Mouse (Mus musculus) layer of hippocampus, postnatal 14 days (tissue): Measurements from ENCODE around the gene D17H6S53E. TPM values are rescaled to one million over a fixed set of nuclear protein-coding genes. Genes with fewer than 3 reads are reported as not detected.

ENCODE experiments used
- DNase-seq, 2 experiments: peaks; one replicate each; pipeline ENCODE4 v3.0.0; 2021 to 2022; ENCODE audit warnings: low spot score in 2 of 2, mixed read lengths in 1 of 2
- long read RNA-seq, 2 experiments: library from polyadenylated mRNA; stranded (forward); transcript quantifications; one replicate each; pipeline ENCODE4 v2.0.0; 2021
- total RNA-seq, 2 experiments: library from RNA; stranded (reverse); gene quantifications; 2 replicates each; pipeline ENCODE4 v1.2.3; 2021

Gene D17H6S53E
- total RNA-seq = 10 to 100 TPM; 20.8 to 26.1 TPM
- long read RNA-seq, experiment 1 = 0 reads
- long read RNA-seq, experiment 2, partial matches to known transcripts = 0 of 2 reads
- long read RNA-seq, experiment 2, other reads (novel, unspliced or antisense) = 2 of 2 reads

DNA sequence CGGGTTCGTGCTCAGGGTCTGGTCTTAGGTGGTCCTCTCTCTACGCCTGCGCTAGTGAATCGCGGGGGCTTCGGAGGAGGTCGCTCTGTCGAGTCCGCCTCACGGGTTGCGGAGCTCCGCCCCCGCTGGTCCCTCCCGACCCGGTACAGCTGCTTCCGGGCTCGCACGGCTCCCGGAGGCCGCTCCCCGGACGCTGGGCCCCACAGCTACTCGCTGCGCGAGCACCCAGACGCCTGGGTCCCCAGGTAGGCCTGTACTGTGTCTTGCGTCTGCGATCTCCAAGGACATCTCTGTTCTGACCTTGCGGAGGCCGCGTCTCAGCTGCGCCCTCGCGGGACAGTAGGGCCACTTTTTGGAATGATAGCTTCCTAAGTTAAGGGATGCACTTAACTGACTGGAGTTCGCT is at the start of gene D17H6S53E:
Gene D17H6S53E (plus strand): TSS at position 168 of the 406 bp plus-strand sequence.
- peak; percentile 68 to 70 for DNase-seq

DNA sequence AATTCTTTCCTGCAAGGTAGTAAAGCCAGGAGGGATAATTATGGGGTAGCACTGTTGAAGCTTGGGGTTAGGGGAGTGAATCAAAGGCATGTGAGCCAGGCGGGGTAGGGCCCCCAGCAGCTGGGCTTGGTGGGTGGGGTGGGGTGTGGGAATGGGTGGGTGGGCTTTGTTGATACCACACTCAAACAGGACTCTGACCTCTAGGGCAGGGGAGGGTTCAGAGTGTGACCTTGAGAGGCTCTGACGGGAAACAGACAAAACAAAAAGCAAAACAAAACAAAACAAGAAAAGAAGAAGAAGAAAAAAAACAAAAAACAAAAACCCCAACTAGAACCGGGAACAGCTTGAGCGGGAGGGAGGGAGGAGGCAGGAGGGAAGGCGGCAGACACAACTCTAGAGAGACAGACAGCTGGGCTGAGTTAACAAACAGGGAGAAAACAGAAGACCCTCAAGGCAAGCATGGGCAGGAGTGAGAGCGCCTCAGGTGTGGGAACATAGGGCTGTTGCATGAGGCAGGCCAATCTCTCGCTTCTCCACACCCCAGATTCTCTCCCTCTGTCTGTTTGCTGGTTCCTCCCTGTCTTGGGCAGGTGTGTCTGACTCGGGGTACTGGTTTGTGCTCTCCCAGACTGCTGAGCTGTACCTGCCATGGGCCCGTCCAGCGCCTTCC is 49.5 kb upstream of the D17H6S53E start, which contains the start of gene Ly6g6e:
Gene Ly6g6e (plus strand): TSS at position 396 of the 670 bp plus-strand sequence.
- DNase-seq = no peak

DNA sequence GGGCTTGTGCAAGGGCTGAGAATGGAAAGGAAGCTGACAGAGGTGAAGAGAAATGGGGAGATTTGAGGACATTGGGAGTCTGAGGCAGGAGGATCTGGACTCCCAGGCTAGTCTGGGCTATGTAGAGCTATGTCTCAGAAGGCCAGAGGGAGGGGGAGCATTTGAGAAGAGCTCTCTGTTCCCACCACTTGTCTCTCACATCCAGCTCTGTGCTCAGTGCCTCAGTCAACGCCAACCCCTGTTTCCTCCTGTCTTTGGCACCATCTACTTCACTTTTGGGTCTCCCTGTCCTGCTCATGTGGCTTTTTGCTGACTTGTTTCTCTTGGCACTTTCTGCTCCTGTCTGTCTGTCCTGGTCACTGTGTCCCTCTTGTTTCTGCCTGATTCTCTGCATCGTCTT is 48.9 kb upstream of the D17H6S53E start:
- no peak for DNase-seq

DNA sequence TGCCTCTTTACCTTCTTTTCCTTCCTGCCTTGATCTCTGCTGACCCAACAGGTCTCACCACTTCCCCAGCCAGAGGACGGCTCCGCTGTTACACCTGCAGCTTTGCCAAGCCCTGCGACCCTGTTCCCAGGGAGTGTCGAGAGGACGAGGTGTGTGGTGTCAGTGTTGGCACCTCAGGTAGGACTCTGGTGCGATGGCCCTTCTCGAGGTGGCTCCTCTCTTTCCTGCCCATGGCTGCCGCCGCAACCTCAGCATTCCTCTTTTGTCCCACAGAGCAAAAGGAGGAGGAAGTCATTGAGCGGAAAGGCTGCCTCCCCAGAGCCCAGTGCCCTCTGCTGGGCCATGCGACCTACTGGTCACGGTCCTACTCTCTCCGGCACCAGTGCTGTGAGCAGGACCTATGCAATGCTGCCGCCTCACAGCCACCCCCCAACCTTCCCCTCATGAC is 48.4 kb upstream of the D17H6S53E start, which contains the start of gene Ly6g6d:
Gene Ly6g6d (minus strand): TSS at position 280 of the 448 bp plus-strand sequence.
- no peak for DNase-seq

DNA sequence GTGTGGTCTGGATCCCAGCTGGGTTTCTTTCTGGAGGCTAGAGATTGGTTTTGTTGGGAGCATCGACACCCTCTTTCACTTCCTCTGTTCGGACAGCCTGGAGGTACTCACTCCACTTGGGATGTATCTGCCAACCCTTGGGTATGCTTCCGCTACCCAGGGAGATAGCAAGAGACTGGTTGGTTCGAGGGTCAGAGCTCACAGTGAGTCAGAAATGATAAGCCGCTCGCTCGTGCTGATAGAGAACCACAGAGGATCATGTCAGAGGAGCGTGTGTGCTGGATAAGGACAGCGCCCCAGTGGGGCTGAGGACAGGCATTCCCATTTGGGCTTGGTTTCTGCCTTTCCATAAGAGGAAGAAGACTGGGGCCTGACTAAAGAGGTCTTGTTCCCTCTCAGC is 46.4 kb upstream of the D17H6S53E start:
- no peak for DNase-seq

DNA sequence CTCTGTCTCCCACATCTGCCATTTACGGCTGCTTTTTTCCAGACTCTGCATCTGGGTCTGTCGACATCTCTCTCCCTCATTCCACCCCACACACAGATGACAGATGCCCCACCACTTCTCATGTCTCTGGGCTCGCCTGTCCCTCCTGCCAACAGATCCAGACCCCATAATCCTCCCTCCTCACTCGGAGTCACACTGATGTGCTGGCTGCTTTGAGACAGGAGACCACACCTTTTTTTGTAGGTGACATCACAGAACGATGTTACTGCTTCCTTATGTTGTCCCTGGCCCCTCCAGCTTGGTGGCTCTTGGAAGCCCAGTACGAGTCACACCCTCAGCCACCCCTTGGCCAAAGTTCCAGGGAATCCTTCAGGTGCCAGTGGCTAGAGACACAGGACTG is 45.9 kb upstream of the D17H6S53E start:
- no peak for DNase-seq

DNA sequence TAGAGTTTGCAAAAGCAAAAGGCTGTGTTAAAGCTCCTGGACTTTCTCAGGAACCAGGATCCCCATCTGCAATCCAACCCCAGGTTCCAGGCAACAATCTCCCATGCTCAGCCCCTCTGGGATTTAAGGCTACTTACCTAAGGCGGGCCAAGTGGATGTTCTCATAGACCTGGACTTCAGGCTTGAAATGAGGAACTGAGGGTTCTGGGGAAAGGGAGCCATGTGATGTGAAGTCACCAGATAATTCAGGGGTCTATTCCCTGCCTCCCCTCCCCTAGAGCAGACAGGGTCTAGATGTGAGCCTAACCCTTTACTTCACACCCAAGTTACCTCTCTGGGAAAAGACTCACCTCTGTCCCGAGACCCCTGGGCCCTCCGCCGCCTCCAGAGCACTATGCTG is 45.5 kb upstream of the D17H6S53E start:
- no peak for DNase-seq

DNA sequence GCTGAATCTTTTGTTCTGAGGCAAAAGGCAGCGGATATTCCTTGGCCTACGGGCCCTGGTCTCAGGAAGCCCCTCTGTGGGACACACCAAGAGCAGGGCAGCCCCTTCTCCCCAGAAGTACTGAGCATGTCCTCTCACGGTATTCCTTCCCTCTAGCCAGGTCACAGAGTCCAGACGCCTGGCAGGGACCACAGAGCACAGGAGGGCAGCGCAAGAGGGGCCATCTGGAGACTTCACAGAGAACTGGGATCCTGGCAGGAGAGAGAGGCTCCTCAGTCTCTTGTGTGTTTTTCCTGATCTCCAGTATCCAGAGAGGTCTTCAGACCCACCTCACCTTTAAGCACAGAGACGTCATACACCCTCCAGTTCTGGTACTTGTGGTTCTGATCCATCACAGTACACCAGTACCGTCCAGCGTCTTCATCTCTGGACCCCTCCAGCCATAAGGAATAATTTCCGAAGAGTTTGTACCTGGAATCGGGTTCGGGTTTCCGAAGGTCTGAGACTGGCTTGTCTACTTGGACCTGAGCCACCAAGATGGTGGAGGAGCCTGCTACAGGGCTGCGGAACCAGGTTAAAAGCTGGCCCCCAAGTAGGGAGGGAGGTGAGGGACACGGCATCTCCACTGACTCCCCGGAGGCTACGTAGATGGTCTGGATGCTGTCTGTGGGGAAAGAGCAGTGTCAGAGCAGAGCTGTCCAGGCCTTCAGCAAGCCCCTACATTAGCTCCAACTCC is 43.2 kb upstream of the D17H6S53E start:
- no peak for DNase-seq

DNA sequence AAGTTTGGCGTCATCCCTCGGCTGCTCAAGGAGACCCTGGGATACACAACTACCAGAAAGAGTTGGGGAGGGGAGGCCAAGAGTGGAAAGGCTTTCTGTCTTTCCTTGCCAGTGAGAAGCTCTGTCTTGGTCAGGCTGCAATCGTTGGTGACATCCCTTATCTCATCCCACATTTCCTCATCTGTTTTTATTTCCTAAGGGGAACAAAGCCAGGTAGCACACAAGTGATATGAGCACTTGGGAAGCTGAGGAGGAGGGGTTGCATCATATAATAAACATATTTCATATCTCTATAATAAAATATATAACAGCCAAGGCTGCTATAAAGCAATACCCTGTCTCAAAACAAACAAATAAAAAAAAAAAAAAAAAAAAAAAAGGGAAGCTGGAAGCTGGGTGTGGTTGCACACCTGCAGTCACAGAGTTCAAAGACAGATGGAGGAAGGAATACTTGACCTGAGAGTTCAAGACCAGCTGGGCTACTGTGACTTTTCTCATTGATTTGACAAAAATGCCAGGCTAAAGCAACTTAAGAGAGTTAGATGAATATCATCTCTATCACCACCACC is 42.2 kb upstream of the D17H6S53E start:
- DNase-seq = no peak

DNA sequence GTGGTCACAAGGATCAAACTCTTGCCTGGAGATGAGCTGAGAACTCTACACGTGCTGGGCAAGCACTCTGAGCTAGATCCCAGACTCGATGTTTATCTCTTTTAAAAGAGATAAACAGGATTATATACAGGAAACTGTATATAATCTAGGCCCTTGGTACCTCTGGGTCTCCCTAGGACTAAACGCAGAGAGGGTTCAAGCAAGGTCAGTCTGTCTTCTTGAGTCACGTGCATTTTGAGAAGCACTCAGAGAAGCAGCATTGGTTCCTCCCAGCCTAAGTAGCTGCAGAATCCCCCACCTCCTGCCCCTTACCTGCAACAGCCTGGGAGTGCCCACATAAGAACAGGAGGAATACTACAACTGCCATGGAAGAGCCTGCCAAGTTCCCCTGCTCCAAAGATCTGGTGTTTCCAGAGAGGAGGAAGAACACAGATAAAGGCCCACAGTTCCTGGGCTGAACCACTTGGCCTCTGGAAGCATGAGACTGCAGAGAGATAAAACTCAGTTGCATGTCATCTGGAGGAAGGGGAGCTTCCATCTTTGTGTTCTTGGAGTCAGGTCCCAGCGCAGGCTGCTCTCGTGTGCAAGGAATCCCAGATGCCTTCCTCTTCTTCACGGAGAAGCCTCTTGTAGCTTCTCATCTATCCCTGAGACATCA is 40.8 kb upstream of the D17H6S53E start, which contains the start of gene Ly6g6f:
Gene Ly6g6f (minus strand): TSS at position 403 of the 658 bp plus-strand sequence.
- no peak for DNase-seq

DNA sequence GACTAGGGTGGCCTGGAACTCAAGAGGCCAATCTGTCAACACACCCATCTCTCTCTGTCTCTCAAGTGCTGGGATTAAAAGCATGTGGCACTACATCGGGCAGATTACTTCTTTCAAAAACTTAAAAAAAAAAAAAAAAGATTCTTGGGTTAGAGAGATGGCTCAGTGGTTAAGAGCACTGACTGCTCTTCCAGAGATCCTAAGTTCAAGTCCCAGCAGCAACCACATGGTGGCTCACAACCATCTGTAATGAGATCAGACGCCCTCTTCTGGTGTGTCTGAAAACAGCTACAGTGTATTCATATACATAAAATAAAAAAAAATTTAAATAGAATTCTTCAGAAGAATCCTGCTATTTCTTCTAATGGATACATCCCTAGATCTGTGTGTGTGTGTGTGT is 38.0 kb upstream of the D17H6S53E start:
- no peak for DNase-seq

DNA sequence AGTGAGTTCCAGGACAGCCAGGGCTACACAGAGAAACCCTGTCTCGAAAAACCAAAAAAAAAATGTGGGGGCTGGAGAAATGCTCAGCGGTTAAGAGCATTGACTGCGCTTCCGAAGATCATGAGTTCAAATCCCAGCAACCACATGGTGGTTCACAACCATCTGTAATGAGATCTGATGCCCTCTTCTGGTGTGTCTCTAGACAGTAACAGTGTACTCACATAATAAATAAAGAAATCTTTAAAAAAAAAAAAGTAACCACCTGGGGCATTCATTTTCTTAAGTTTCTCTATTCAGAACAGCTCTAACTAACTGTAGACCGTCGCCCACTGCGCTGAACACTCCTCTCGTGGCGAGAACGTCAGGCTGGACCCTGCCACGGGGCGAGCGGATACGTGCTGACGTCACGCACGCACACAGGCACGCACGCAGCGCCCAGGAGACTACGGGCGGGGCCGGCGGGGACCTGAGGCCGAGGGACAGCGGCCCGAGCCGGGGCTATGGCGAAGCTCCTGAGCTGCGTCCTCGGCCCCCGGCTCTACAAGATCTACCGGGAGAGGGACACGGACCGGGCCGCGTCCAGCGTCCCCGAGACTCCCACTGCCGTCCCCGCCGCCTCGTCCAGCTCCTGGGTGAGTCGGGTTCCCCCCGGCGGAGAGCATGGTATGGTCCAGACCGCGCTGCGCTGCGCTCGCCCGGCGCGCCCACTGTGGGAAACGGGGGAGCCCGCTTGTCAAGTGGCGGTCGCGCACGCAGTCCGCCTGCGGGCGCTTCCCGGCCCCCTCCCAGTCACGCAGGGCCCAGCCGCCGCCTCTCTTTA is 37.1 kb upstream of the D17H6S53E start, which contains the start of gene Abhd16a:
Gene Abhd16a (plus strand): TSS at position 439 of the 820 bp plus-strand sequence.
- DNase-seq = peak; percentile 96 to 97

DNA sequence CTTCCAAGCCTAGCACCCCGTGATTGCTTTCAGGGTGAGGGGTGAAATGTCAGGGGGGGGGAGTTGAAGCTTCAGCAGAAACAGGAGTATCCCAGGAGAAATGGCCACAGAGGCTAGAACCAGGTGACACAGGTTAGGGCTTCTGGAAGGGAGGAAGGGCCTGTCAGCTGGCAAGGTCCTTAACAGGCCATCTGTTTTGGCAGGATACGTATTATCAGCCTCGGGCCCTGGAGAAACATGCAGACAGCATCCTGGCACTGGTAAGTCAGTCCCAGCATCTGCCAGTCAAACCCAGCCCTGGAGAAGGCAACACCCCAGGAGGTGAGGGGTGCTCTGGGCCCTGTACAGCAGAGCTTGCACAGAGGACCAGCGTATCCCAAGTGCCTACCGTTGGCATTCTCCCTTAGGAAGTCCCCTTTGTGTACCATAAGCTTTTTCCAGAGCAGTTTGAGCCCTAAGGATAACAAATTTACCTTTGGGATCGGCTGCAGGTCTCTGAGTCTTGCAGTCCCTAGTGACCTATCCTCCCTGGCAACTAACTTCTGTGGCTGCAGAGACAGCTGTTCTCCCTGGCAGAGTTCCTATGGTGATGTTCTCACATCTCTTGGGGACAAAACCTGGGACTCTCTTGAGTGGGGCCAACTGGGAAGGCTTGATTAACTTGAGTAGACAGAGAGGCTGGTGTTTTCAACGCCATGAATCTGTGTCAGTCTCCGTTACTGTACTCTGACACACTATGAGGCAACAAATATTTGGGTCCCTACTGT is 35.8 kb upstream of the D17H6S53E start:
- DNase-seq = peak in 1 of 2 experiments; percentile 27

DNA sequence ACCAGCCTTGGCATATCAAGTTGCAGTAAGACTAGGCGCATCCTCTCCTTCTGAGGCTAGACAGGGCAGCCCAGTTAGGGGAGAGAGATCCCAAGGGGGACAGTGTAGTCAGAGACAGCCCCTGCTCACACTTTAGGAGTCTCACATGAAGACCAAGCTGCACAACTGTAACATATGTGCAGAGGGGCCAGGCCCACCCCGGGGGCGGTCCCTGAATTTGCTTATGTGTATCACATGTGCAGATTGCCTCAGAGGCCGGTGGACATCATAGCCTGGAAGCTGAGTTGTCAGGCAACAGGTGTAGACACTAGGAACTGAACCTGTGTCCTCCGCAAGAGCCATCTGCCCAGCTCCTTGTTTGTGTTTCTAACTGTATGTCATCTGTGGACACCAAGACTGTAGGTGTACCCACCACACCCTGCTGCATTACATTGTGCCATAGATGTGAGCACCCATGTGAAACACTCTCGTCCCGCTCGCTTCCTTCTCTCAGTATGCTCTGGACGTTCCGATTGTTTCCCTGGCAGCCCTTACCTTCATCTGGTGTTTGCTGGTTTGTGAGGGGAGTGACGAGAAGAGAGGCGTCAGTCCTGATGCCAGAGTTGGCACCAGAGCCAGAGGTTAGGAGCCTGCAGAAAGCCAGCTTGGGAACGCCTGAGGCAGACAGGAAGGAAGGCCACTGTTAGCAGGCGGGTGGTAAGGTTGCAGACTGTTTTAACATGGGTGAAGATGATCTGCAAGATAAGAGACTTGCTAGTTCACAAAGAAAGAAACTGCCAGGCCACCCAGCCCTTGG is 33.6 kb upstream of the D17H6S53E start:
- DNase-seq = no peak

DNA sequence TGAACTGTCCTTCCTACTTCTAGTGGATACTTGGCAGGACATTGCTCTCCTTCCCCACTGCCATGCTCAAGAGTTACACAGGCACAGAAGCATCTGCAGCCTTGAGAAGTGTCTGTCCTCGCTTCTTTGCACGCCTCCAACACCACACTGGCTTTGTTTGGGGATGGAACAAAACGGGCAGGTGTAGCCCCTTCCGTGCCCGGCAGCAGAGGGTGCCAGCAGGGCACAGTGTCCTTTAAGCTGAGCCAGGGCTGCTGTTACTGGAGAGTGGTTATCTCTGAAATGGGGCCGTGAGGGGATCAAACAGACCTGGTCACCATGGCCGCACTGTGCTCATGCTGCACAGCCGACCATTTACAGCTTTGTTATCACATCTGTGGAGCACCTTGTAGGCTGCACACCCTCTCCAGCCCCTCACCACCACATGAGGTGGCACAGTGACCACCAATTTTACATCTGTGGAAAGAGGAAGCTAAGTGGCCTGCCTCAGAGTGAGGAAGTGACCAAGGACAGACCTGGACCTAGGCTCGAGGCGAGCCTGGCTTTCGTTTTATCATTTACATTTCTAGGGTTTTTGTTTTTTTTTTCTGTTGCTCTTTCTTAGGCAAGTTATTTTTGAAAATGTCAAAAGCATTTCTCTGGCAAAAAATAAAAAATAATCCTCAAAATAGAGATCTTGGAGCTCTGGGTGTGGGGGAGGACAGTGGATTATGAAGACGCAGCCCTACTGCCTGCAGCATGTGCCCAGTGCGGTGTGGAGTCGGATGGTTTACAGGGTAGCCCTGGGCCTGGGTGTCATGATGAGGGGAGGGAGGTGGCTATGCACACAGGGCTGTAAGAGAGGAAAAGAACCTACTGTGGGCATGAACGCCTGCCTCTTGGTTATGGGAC is 31.5 kb upstream of the D17H6S53E start:
- no peak for DNase-seq

DNA sequence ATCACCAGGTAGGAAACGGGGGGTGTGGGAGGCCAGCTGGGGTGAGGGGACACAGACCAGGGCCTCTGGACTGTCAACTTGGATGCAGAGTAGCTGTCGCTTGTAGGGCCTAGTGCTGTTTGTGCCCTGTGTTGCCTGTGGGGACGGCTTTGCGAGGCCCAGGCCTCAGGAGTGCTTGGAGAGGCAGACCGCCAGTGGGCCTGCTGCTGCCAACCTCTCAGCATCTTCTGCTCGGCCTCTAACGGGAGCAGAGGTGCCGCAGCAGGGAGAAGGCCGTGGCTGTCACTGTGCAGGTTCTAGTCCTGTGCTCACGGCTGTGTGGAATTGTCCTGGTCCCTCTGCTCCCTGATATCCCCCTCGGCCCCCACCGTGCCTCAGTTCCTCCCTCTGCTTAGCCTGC is 29.6 kb upstream of the D17H6S53E start:
- DNase-seq = no peak

DNA sequence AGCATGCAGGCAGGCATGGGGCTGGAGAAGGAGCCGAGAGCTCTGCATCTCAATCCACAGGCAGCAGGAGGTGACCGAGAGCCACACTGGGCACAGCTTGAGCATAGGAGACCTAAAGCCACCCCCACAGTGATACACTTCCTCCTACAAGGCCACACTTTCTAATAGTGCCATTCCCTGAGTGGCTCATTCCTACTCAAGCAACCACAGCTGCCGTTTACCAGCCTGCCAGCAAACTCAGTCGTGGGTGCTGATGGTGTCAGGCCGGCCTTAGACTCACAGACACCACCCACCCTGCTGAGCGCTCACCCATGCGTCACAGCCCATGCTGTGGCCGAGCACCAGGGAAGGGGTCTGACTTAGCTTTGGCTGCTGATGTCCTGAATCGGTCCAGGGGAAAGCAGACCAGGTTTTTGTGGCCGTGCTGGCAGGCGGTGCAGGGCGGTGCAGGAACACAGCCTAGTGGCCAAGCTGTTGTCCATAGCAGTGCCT is 29.0 kb upstream of the D17H6S53E start:
- DNase-seq = no peak
